Mouse (Mus musculus): Measurements from ENCODE around the gene Pum3.

The Pum3 gene

GRCm38 (mm10) chr19:27391344-27391743, 38.3 kb downstream of the Pum3 start:
- whole genome bisulfite sequencing = 59% methylated on average over 2 of the region's 2 CpGs

- WGBS = 89% methylated on average over 4 of the region's 4 CpGs
Observed at GRCm38 (mm10) chr19:27389566-27389965, 40.1 kb downstream of the Pum3 start.

- WGBS = 76% methylated on average over 5 of the region's 5 CpGs
Observed at GRCm38 (mm10) chr19:27383266-27383665, 46.4 kb downstream of the Pum3 start.

GRCm38 (mm10) chr19:27382131-27382530, 47.5 kb downstream of the Pum3 start:
- 49% methylated on average over 1 of the region's 1 CpGs for whole genome bisulfite sequencing

DNA sequence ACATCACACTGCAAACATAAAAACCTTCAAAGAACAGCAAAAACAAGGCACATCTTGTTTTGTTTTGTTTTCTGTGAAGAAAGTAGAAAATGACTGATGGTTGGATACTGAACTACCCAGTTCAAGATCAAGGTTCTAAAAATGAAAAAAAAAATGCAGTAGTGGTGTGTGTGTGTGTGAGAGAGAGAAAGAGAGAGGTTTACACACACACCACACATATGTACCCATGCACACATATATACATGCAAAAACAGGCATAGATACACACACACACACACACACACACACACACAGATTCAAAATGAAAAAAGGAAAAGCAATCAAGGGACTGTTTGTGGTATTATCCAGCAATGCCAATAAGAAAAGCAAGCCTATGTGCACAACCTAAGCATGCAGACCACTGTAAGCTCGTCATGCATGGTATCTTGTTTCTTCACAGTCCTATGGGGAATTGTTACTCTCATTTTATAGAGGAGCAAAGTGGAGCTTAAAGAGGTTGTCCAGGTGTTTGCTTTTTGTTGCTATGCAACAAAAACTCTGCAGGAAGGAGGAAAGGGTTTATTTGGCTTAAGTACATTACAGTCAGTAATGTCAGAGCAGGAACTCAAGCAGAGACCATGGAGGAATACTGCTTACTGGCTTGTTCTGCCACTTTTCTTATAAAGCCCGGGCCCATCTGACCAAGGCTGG, 49.8 kb downstream of the Pum3 start:
- WGBS = 90% methylated on average over 2 of the region's 2 CpGs

- WGBS = 89% methylated on average over 2 of the region's 2 CpGs
Observed at GRCm38 (mm10) chr19:27370784-27371183, 58.8 kb downstream of the Pum3 start.

DNA sequence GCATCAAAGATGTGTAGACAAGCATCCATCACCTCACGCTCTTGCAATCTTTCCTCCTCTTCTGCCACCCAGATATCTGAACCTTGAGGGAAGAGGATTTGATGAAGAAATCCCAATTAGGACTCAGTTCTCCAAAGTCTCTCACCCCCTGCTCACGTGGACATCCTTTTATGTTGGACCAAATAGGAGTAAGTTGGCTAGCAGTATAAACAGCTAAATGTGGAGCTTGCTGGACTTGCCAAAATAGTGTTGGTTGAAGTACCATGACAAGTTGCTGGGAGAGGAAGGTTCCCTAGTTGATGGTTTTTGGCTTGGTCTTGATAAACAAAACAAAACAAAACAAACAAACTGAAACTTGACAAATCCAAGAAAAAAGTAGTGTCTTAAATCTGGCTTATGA, 59.5 kb downstream of the Pum3 start:
- 65% methylated on average over 2 of the region's 2 CpGs for WGBS

DNA sequence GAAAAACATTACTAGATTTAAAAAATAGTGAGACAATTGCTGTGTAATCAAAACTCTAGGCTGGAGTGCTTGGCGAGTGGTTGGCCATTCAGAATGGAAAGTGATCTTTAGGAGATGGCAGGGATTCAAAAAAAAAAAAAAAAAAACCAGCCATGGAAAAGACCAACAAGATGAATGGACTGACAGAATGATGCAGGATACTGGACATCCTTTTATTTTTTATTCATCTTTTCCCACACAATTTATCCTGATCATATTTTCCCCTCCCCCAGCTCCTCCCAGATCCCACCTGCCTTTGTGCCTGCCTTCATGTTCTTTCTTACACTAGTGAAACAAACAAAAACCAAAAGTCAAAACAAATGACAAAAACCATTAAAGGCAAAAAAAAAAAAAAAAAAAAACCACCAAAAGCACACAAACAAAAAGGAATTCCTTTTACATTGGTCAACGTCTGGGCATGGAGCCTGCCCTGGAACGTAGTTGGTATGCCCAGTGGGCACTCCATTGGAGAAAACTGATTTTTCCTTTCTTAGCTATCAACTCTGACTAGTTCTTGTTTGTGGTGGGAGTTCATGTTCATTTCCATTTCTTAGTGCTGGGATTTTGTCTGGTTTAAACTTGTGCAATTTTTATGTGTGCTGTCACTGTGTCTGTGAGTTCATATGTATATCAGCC, 60.0 kb downstream of the Pum3 start:
- WGBS = 51% methylated on average over 3 of the region's 3 CpGs

- 92% methylated on average over 10 of the region's 10 CpGs for WGBS
Observed at GRCm38 (mm10) chr19:27366113-27366746, 63.4 kb downstream of the Pum3 start.

DNA sequence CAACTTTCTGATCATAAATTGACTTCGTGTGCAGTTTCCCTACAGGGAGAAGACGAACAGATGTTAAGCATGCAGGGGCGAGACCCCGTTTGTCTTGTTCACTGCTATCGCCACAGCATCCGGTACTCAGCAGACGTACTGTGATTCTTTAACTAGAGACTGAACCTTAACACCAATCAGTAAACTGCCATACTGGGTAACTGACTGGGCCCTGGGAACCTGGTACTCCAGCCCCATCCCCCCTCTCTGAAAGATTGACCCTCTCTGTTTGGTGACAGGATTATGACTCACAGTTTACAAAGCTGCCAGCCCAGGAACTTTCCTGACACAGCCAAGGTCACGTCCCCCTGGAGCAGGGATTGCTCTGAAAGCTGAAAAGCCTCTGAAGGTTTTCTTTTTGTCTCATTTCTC, 65.1 kb downstream of the Pum3 start:
- 39% methylated on average over 8 of the region's 8 CpGs for WGBS

GRCm38 (mm10) chr19:27363891-27364290, 65.7 kb downstream of the Pum3 start:
- 36% methylated on average over 4 of the region's 4 CpGs for whole genome bisulfite sequencing

DNA sequence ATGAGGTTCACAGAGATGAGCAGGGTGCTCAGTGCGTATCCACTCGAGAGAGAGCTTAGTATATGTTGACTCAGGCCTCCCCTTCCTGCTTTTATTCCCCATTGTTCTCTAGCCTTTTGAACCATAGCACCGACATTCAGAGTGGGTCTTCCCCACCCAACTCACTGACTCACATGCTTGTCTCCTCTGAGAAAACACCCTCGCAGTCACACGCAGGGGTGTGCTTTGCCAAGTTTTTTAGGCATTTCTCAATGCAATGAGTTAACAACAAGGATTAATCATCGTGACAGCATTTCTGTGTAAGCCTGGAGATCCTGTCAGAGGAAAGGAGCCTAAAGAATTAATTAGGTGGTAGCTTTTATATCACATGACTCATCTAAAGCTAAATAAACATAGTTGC, 77.9 kb downstream of the Pum3 start:
- WGBS = 25% methylated on average over 6 of the region's 6 CpGs

- 96% methylated on average over 1 of the region's 1 CpGs for WGBS
Observed at GRCm38 (mm10) chr19:27346501-27346900, 83.1 kb downstream of the Pum3 start.
